Comparison of ENCODE assay signal across 8 mouse cellular contexts in the genomic region with DNA sequence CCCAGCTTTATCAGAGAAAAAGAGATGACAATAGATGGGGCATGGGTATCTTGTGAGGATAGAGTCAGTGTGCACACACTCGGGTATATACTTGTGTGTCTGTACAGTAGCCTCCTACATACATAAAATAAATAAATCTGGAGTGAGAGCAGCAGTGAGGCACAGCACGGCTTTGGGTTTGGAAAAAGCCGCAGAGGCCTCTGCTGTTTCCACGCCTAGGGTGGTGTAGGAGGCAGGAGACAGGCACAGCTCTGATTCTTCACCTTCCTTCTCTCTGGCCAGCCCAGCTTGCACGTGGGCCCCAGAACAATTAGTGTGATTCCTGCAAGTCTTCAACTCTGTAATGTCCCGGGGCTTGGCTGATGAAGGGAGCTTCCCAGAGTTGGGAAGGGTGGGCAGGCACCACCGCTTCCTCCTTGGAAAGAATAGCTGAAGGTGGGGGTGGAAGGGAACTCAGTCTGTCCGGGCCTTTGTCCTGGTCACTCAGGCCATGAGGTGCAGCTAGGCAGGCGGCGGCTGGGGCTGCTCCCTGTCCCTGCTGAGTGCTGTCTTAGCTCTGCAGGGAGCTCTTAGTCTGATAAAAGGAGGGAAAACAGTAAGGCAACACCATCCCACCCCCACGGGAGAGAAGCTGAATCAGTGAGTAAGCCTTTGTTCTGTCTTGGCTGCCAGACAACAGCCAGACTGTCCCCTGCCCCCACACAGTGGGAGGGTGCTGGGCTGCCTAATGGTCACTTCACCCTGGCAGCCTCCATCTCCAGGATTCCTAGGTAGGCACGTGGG. TPM values are rescaled to one million over a fixed set of nuclear protein-coding genes. Genes with fewer than 3 reads are reported as not detected.
DNase-seq lines count a peak whose midpoint lies in the region; ATAC-seq lines count a peak whose summit lies in the region.

No protein-coding gene starts in this region.

- H3K9me3 ChIP-seq in forebrain, embryonic 13.5 days (replicated peaks): no peaks in the 10 kb centered on the region
- H3K9me3 ChIP-seq in hindbrain, embryonic 14.5 days (ENCODE audit: control insufficient read depth, low read length): no peaks in the 10 kb centered on the region
- no peaks in the 10 kb centered on the region for H3K9me3 ChIP-seq in neural tube, embryonic 14.5 days (ENCODE audit: control insufficient read depth, low read length)

- peaks cover 24% of the 10 kb centered on the region for H3K36me3 ChIP-seq in forebrain, embryonic 13.5 days (ENCODE audit: poor library complexity, severe bottlenecking)
- peaks cover 25% of the 10 kb centered on the region for H3K36me3 ChIP-seq in hindbrain, embryonic 14.5 days (replicated peaks; ENCODE audit: control insufficient read depth, insufficient read depth)
- H3K36me3 ChIP-seq in neural tube, embryonic 14.5 days (ENCODE audit: control insufficient read depth, insufficient read depth, low read length): 0 out of 2 replicates have a peak, but pooled peaks cover 3% of the 10 kb centered on the region

- H3K4me1 ChIP-seq in forebrain, embryonic 13.5 days: peaks cover 24% of the 10 kb centered on the region
- peaks cover 19% of the 10 kb centered on the region for H3K4me1 ChIP-seq in hindbrain, embryonic 14.5 days (replicated peaks; ENCODE audit: control insufficient read depth, insufficient read depth, low read length)
- H3K4me1 ChIP-seq in neural tube, embryonic 14.5 days (ENCODE audit: control insufficient read depth, insufficient read depth, low read length): peaks cover 18% of the 10 kb centered on the region

- H3K4me3 ChIP-seq in forebrain, embryonic 13.5 days: no peak overlapping the region
- H3K4me3 ChIP-seq in hindbrain, embryonic 14.5 days (replicated peaks; ENCODE audit: low read length): no peak overlapping the region
- no peak overlapping the region for H3K4me3 ChIP-seq in neural tube, embryonic 14.5 days (ENCODE audit: low read depth, low read length)

- DNase-seq in heart, adult 11 months: peak; percentile 98
- DNase-seq in heart, adult 8-10 months (ENCODE audit: low spot score): no peak
- peak; percentile 43 for DNase-seq in hindbrain, embryonic 14.5 days (ENCODE audit: low spot score)
- peak; percentile 75 to 76 for DNase-seq in left cerebral cortex, postnatal 36 days (ENCODE audit: low spot score in 2 of 2)
- DNase-seq in thymus, postnatal 0 days (ENCODE audit: low spot score): no peak

- WGBS in forebrain, embryonic 13.5 days: 4% methylated on average over 12 of the region's 12 CpGs
- WGBS in hindbrain, embryonic 14.5 days: 5% methylated on average over 12 of the region's 12 CpGs
- 9% methylated on average over 12 of the region's 12 CpGs for WGBS in neural tube, embryonic 14.5 days

- H3K4me2 ChIP-seq in forebrain, embryonic 13.5 days: peak overlapping the region; percentile 9; the same call in 1 of the 2 replicates
- H3K4me2 ChIP-seq in hindbrain, embryonic 14.5 days (replicated peaks): 0 out of 2 replicates have a peak overlapping the region, but pooled peaks have one; percentile 3
- H3K4me2 ChIP-seq in neural tube, embryonic 14.5 days (ENCODE audit: low read depth, low read length): no peak overlapping the region

- peak overlapping the region; percentile 41 for H3K9ac ChIP-seq in forebrain, embryonic 13.5 days
- peak overlapping the region; percentile 44; the same call in 1 of the 2 replicates for H3K9ac ChIP-seq in hindbrain, embryonic 14.5 days
- H3K9ac ChIP-seq in neural tube, embryonic 14.5 days (replicated peaks; ENCODE audit: low read depth, low read length): peak overlapping the region; percentile 28; the same call in 1 of the 2 replicates

- ATAC-seq in cerebellum, adult (ENCODE audit: insufficient number of reproducible peaks, low FRiP score, low TSS enrichment): peak; percentile 45; the same call in 1 of the 2 replicates
- peak; percentile 55 for ATAC-seq in forebrain, embryonic 13.5 days
- peak; percentile 68 for ATAC-seq in hindbrain, embryonic 14.5 days (ENCODE audit: low FRiP score)
- peak; percentile 48; the same call in 1 of the 2 replicates for ATAC-seq in neural tube, embryonic 14.5 days (ENCODE audit: low read depth)

- H3K27ac ChIP-seq in forebrain, embryonic 13.5 days: peak overlapping the region; percentile 72
- peak overlapping the region; percentile 73 for H3K27ac ChIP-seq in hindbrain, embryonic 14.5 days
- peak overlapping the region; percentile 56 for H3K27ac ChIP-seq in neural tube, embryonic 14.5 days (ENCODE audit: low read depth, low read length)

- intact Hi-C loops in left cerebral cortex, postnatal 36 days (cut with DNase I): no loop called here

- H3K27me3 ChIP-seq in forebrain, embryonic 13.5 days: no peaks in the 10 kb centered on the region
- H3K27me3 ChIP-seq in hindbrain, embryonic 14.5 days (ENCODE audit: control insufficient read depth, insufficient read depth, low read length): no peaks in the 10 kb centered on the region
- no peaks in the 10 kb centered on the region for H3K27me3 ChIP-seq in neural tube, embryonic 14.5 days (ENCODE audit: control insufficient read depth, insufficient read depth, low read length)

RNA-seq across cellular contexts. Expression of a gene that starts 7.2 kb away (rescaled TPM):
- 10 to 100 TPM; 37.3 to 67.8 (median 56.9) TPM for total RNA-seq in heart, adult 8-10 months (2022)
- polyA plus RNA-seq in forebrain, embryonic 13.5 days (2015; fragmentation: Nextera tagmentation; extraction: Ambion mirVana): 18.7 and 22.8 TPM in 2 replicates
- 20.9 and 21.3 TPM in 2 replicates for polyA plus RNA-seq in hindbrain, embryonic 14.5 days (2014; fragmentation: Nextera tagmentation; extraction: Ambion mirVana)
- total RNA-seq in left cerebral cortex, postnatal 36 days (2021): 10 to 100 TPM; 32.6 to 34.3 TPM
- 24.2 and 29.4 TPM in 2 replicates for polyA plus RNA-seq in neural tube, embryonic 14.5 days (2014; fragmentation: Nextera tagmentation; extraction: Ambion mirVana)
- 90.2 and 94.4 TPM in 2 replicates for polyA plus RNA-seq in thymus, postnatal 0 days (2015; fragmentation: Nextera tagmentation; extraction: Ambion mirVana)

RNA-seq across cellular contexts. Expression of a gene that starts 48.7 kb away (rescaled TPM):
- total RNA-seq in heart, adult 8-10 months (2022): 10 to 100 TPM; 21.3 to 33.6 (median 25.4) TPM
- polyA plus RNA-seq in forebrain, embryonic 13.5 days (2015; fragmentation: Nextera tagmentation; extraction: Ambion mirVana): 77.6 and 85.1 TPM in 2 replicates
- 47.6 and 50.4 TPM in 2 replicates for polyA plus RNA-seq in hindbrain, embryonic 14.5 days (2014; fragmentation: Nextera tagmentation; extraction: Ambion mirVana)
- 10 to 100 TPM; 48.3 to 49.2 TPM for total RNA-seq in left cerebral cortex, postnatal 36 days (2021)
- polyA plus RNA-seq in neural tube, embryonic 14.5 days (2014; fragmentation: Nextera tagmentation; extraction: Ambion mirVana): 42.8 and 55.0 TPM in 2 replicates
- 87.6 and 91.1 TPM in 2 replicates for polyA plus RNA-seq in thymus, postnatal 0 days (2015; fragmentation: Nextera tagmentation; extraction: Ambion mirVana)

Comparison
In these comparisons a context has a peak if more than half of its experiments do, and no peak if none do; other contexts are left out.
1. DNase-seq: peak in heart, adult 11 months (single experiment), hindbrain, embryonic 14.5 days (single experiment) and left cerebral cortex, postnatal 36 days (2 of 2); none in heart, adult 8-10 months (single experiment) and thymus, postnatal 0 days (single experiment).
2. Peak in every context shown above with its lines, with median percentiles within 50 percentile points of each other: ATAC-seq, H3K27ac ChIP-seq and H3K9ac ChIP-seq.